Mouse (Mus musculus) heart, postnatal 10 days (tissue): ENCODE results near the gene Rpl32. TPM values are rescaled to one million over a fixed set of nuclear protein-coding genes. Genes with fewer than 3 reads are reported as not detected.
"Not testable (repeated sequence)": the region's sequence is repeated elsewhere in the genome, so short reads cannot be mapped to it uniquely, and the experiment has no call there.

Source experiments
- DNase-seq, 2 experiments: peaks; one replicate each; pipeline ENCODE4 v3.0.0; 2021
- intact Hi-C: fragments of 180-260 bp; cut with DNase I; formaldehyde crosslinking; loops from one replicate; pipeline ENCODE4 v1.15.1; 2025
- total RNA-seq, 2 experiments: library from RNA; stranded (reverse); gene quantifications; 2 replicates each; pipeline ENCODE4 v1.2.3; 2021

Rpl32 gene
- total RNA-seq = 100 to 1,000 TPM; 842 to 867 TPM

- intact Hi-C loops = no loop called here
- peak; percentile 92 for DNase-seq
Measured at GRCm38 (mm10) chr6:115808488-115809231, at the start of gene Rpl32. Gene Rpl32 (minus strand): TSS chr6:115808747.

GRCm38 (mm10) chr6:115856361-115856745 is 47.8 kb upstream of the Rpl32 start:
- peak in 1 of 2 experiments; percentile 28 for DNase-seq
- intact Hi-C loops = loop anchor here (5.0 kb wide), 1 partner anchor 41 kb away; no protein-coding TSS in a partner anchor

GRCm38 (mm10) chr6:115855733-115856360 is 47.3 kb upstream of the Rpl32 start:
- intact Hi-C loops = loop anchor here (5.0 kb wide), 1 partner anchor 41 kb away; no protein-coding TSS in a partner anchor
- no peak for DNase-seq

DNA sequence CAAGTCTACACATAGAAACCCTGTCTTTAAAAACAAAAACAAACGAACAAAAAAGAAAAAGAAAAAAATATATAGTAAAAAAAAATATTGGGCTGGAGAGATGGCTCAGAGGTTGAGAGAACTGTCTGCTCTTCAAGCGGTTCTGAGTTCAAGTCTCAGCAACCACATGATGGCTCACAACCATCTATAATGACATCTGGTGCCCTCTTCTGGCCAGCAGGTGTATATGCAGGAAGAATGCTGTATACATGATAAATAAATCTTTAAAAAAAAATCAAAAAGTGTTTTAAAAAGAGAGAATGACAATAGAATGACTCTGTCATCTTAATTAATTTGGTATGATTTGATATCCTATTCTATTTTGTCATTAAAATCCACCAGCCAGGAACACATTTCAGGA is 45.9 kb upstream of the Rpl32 start:
- intact Hi-C loops = loop anchor here (5.0 kb wide), 3 partner anchors 103 to 353 kb away; partner anchors contain the start of gene Washc2

DNA sequence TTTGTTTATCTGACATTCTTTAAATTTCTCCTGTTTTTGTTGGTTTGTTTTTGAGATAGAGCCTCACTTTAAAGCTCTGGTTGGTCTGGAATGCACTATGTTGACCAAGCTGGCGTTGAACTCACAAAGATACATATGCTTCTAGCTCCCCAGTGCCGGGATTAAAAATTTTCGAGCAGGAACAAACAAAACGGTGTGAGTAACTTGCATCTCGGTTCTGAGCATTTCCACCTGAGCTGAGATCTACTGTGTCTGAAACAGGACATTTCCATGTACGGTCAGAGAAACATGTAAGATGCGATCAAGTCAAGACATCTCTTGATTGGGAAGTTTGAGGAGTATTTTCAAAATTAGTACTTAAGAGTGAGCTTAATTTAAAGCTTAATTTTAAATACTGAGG is 45.4 kb upstream of the Rpl32 start:
- DNase-seq = no peak
- intact Hi-C loops = loop anchor here (5.0 kb wide), 3 partner anchors 103 to 353 kb away; partner anchors contain the start of gene Washc2

More for the DNA sequence above, 45.9 kb upstream of the Rpl32 start:
- DNase-seq = no peak

- DNase-seq = peak; percentile 99
- intact Hi-C loops = loop anchor here (5.0 kb wide), 3 partner anchors 104 to 354 kb away; partner anchors contain the start of gene Washc2
Measured at GRCm38 (mm10) chr6:115853091-115853813, 44.7 kb upstream of the Rpl32 start, which contains the start of the genes Mbd4 and Ift122. Gene Mbd4 (minus strand): TSS chr6:115853371. Gene Ift122 (plus strand): TSS chr6:115853470.

DNA sequence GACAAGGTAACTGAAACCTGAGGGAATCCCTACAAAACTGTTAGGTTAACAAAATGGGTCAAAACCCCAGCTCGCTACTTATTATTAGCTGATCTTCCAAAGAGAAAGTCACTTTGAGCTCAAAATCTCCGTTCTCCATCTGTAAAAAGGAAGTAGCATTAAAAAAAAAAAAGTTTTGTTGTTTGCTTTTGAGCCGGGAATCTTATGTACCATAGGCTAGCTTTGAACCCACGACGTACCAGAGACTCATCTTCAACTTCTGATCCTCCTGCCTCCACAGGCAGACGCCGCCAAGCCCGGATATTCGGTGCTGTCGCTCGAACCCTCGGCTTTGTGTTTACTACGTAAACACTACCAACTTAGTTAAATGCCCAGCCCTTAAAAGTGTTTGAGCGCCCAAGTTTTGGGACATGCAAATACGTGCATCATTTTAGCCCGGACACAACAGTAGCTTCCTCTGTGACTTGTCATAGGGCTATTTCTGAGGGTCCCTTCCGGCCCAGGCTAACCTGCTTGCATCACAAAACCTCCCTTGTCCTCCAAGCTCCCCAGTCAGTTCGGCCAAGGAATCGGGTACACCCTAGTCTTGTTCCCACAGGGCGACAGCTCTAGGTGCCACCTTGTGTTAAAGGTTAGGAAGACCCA is 44.0 kb upstream of the Rpl32 start:
- intact Hi-C loops = loop anchor here (5.0 kb wide), 3 partner anchors 105 to 355 kb away; partner anchors contain the start of gene Washc2

DNA sequence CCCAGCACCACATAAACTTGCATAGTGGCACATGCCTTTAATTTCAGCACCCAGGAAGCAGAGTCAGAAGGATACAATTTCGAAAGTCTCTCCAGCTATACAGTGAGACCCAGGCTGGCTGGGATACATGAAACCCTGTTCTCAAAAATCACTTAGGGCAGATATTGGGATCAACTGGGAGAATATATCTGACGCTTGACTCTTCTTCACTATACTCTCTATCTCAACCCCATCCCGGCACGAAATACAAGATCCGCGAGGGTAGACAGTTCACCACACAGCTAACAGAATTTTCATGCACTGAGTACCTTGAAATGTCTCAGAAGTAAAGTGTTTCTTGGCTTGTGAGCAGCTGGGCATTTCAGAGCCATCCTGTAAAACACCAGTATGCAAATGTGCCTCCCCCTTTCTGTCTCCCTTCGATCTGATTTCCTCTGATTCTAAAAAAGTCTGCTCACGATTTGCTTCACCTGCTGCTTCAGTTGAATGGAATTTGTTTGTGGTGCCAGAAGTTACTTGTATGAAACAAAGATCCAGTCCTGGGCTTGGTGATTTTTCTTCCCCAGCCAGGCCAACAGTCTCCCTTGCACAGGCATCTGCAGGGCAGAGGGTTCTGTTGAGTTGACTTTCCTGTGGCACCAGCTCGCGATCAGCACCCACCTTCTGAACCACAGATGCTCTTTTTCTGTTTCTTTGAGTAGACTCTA is 40.2 kb upstream of the Rpl32 start:
- no peak for DNase-seq
- intact Hi-C loops = loop anchor here (5.0 kb wide), 1 partner anchor 289 kb away; no protein-coding TSS in a partner anchor

More for the DNA sequence above, 44.0 kb upstream of the Rpl32 start:
- DNase-seq = no peak

DNA sequence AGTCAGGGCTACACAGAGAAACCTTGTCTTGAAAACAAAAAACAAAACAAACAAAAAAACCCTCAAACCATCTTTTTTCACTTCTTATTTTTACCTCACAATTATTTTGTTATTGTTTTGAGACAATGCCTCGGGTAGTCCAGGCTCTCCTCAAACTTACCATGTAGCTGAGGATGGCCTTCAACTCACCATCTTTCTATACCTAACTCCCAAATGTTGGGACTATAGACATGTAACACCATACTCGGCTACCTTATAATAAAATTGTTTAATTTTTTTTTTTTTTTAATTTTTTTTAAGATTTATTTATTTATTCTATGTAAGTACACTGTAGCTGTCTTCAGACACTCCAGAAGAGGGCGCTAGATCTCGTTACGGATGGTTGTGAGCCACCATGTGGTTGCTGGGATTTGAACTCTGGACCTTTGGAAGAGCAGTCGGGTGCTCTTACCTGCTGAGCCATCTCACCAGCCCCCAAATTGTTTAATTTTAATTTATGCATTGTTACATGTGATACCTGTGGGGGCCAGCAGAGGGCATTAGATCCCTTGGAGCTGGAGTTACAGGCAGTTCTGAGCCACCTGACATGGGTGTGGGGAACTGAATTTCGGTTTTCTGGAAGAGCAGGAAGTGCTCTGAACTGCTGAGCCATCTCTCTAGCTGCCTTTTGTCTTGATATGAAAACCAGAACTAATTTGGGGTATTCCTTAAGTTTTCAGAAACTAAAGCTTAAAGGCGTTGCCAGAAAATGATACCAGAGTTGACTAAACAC is 38.3 kb upstream of the Rpl32 start:
- intact Hi-C loops = loop anchor here (2.0 to 5.0 kb wide), 2 partner anchors 162 to 290 kb away; no protein-coding TSS in a partner anchor
- peak; percentile 56 to 81 for DNase-seq

- intact Hi-C loops = loop anchor here (5.0 kb wide), 1 partner anchor 292 kb away; no protein-coding TSS in a partner anchor
Measured at GRCm38 (mm10) chr6:115845006-115845405, 36.5 kb upstream of the Rpl32 start.

DNA sequence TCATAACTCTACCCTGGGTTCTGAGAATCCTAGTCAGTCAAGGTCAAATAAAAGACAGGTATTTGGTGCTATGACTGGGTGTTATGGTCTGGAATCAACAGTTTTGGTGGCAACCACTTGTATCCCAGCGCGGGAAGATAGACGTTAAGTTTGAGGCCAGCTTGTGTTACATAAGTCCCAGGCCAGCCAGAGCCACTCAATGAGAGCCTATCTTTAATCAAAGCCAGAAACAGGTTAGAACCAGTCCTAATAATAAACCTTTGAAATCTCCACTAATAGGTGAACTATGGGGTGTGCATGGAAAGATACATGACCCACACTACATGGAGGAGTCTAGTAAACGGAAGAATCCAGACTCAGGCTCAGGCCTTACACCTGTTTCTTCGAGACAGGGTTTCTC is 30.2 kb upstream of the Rpl32 start:
- DNase-seq = no peak
- intact Hi-C loops = no loop called here

More at GRCm38 (mm10) chr6:115845006-115845405, 36.5 kb upstream of the Rpl32 start:
- no peak for DNase-seq

GRCm38 (mm10) chr6:115838161-115838597 is 29.6 kb upstream of the Rpl32 start, which contains the start of gene Efcab12:
Gene Efcab12 (minus strand): TSS chr6:115838412.
- DNase-seq = peak; percentile 63 to 78
- intact Hi-C loops = no loop called here

DNA sequence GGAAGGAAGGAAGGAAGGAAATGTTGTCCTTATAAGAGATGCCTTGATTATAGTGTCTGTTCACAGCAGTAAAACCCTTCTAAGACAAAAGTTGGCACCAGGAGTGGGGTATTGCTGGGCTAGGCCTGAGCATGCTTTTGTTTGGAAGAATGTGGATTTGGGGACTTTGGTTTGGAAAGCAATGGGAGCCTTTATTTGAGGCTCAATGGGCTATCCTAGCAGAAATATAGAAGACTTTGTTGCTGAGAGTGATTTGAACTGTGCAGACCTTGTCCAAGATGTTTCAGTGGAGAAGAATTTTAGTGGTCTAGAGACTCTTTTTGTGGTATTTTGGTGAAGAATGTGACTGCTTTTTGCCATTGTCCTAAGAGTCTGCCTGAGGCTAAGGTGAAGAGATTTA is 25.3 kb upstream of the Rpl32 start:
- DNase-seq = no peak

GRCm38 (mm10) chr6:115832152-115832850 is 23.8 kb upstream of the Rpl32 start:
- no peak for DNase-seq
- intact Hi-C loops = no loop called here

More for the DNA sequence above, 25.3 kb upstream of the Rpl32 start:
- intact Hi-C loops = no loop called here

DNA sequence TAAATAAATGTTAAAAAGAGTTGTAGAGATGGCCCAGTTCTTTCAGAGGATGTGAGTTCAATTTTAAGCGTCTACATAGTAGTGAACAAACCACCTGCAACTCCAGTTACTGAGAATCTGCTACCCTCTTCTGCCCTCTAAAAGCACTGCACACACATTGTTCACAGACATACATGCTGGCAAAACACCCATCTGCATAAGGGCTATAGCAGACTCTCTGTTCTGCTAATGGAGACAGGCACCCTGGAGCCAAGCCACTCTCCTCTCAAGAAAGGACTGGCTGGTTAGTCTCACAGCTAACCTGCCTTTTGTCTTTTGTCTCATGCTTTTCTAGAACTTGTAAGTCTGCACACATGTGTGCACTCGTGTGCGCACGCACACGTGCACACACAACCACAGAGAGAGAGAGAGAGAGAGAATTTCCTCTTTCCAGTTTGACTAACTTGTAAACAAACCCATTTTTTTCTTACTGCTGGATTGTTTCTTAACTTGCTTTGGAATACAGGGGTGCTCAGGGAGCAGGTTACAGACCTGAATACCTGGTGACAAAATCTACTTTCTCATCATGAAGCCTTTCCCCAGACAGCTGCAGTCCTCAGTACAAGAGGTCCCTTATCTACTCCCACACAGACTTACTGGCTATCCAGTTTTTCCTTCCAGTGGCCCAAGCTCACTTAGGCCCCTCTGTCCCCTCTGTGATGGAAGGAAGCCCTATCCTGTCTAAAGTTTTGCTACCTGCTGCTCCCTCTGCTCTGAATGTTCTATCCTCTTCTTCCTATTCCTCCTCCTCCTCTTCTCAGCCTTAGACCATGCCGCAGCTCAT is 22.4 kb upstream of the Rpl32 start:
- DNase-seq = no peak
- intact Hi-C loops = no loop called here

DNA sequence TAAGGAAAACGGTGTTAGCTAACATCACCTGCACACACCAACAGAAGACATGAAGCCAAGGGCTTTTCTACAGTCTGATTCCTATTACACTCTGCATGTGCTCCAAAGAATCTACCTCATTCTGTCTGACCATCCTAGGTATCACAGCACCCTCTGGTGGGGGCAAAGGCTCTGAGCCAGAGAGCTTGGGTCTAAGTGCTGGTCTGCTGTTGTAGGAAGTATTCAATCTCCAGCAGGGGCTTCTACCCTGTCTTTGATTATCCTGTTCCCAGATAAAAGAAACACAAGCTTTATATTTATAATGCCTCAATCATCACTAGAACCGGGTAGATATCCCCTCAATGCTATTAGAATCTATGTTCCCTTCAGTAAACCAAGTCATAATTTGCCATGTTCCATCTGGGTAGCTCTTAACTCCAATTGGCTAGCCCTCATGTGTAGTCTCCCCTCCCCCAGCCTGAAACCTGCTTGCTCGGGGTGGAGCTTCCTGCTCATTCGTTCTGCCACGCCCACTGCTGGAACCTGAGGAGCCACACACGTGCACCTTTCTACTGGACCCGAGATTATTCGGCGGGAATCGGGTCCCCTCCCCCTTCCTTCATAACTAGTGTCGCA is 15.4 kb upstream of the Rpl32 start:
- peak; percentile 63 to 71 for DNase-seq
- intact Hi-C loops = not testable (repeated sequence)
